Mouse (Mus musculus): ENCODE results near the gene Edem3.
"Not testable (repeated sequence)": the region's sequence is repeated elsewhere in the genome, so short reads cannot be mapped to it uniquely, and the experiment has no call there.

Gene Edem3

GRCm38 (mm10) chr1:151749894-151750293 is 5.3 kb upstream of the Edem3 start:
- DNase-seq (ENCODE audit: low spot score in 2 of 2), result not testable (repeated sequence)

GRCm38 (mm10) chr1:151752946-151753345 is 2.2 kb upstream of the Edem3 start:
- DNase-seq (ENCODE audit: low spot score in 2 of 2), result no peak

- DNase-seq (ENCODE audit: low spot score in 2 of 2), result no peak
Measured at GRCm38 (mm10) chr1:151753374-151753929, 1.7 kb upstream of the Edem3 start.

GRCm38 (mm10) chr1:151754028-151754489 is 1.1 kb upstream of the Edem3 start:
- DNase-seq (ENCODE audit: low spot score in 2 of 2), result peak; percentile 17 to 35

- peak in 1 of 2 experiments; percentile 60 for DNase-seq (ENCODE audit: low spot score in 2 of 2)
Measured at GRCm38 (mm10) chr1:151755660-151756424, 671 bp downstream of the Edem3 start.

- DNase-seq (ENCODE audit: low spot score in 2 of 2), result no peak
Measured at GRCm38 (mm10) chr1:151756425-151756728, 1.2 kb downstream of the Edem3 start.

GRCm38 (mm10) chr1:151758301-151758700 is 3.1 kb downstream of the Edem3 start:
- no peak for DNase-seq (ENCODE audit: low spot score in 2 of 2)

GRCm38 (mm10) chr1:151758991-151759390 is 3.8 kb downstream of the Edem3 start:
- no peak for DNase-seq (ENCODE audit: low spot score in 2 of 2)

- no peak for DNase-seq (ENCODE audit: low spot score in 2 of 2)
Measured at GRCm38 (mm10) chr1:151764236-151764635, 9.1 kb downstream of the Edem3 start.

- DNase-seq (ENCODE audit: low spot score in 2 of 2), result no peak
Measured at GRCm38 (mm10) chr1:151766166-151766565, 11.0 kb downstream of the Edem3 start.

- no peak for DNase-seq (ENCODE audit: low spot score in 2 of 2)
Measured at GRCm38 (mm10) chr1:151766976-151767654, 11.9 kb downstream of the Edem3 start.

GRCm38 (mm10) chr1:151769200-151769913 is 14.2 kb downstream of the Edem3 start:
- DNase-seq (ENCODE audit: low spot score in 2 of 2), result no peak

- no peak for DNase-seq (ENCODE audit: low spot score in 2 of 2)
Measured at GRCm38 (mm10) chr1:151777616-151778015, 22.4 kb downstream of the Edem3 start.

GRCm38 (mm10) chr1:151778592-151778991 is 23.4 kb downstream of the Edem3 start:
- no peak for DNase-seq (ENCODE audit: low spot score in 2 of 2)

- DNase-seq (ENCODE audit: low spot score in 2 of 2), result no peak
Measured at GRCm38 (mm10) chr1:151779306-151779705, 24.1 kb downstream of the Edem3 start.

- no peak for DNase-seq (ENCODE audit: low spot score in 2 of 2)
Measured at GRCm38 (mm10) chr1:151781447-151781846, 26.3 kb downstream of the Edem3 start.

GRCm38 (mm10) chr1:151783403-151783802 is 28.2 kb downstream of the Edem3 start:
- DNase-seq (ENCODE audit: low spot score in 2 of 2), result no peak

GRCm38 (mm10) chr1:151786406-151786805 is 31.2 kb downstream of the Edem3 start:
- DNase-seq (ENCODE audit: low spot score in 2 of 2), result no peak

GRCm38 (mm10) chr1:151789136-151789535 is 34.0 kb downstream of the Edem3 start:
- no peak for DNase-seq (ENCODE audit: low spot score in 2 of 2)

GRCm38 (mm10) chr1:151792076-151792475 is 36.9 kb downstream of the Edem3 start:
- DNase-seq (ENCODE audit: low spot score in 2 of 2), result not testable (repeated sequence)

- not testable (repeated sequence) for DNase-seq (ENCODE audit: low spot score in 2 of 2)
Measured at GRCm38 (mm10) chr1:151802795-151803194, 47.6 kb downstream of the Edem3 start.

- DNase-seq (ENCODE audit: low spot score in 2 of 2), result no peak
Measured at GRCm38 (mm10) chr1:151807286-151807685, 52.1 kb downstream of the Edem3 start.
